Mouse (Mus musculus) forebrain, embryonic 15.5 days (tissue): ENCODE data around the gene Tbx2. TPM values are rescaled to one million over a fixed set of nuclear protein-coding genes. Genes with fewer than 3 reads are reported as not detected.
A peak's percentile ranks its signal among the peaks of the same experiment; 100 is the strongest.

Source experiments
- ATAC-seq: fragments of 200-750 bp; cut with Nextera tagmentation; replicated peaks from 2 replicates; pipeline ENCODE4 v1.8.0; 2017; ENCODE audit warnings: mild to moderate bottlenecking, moderate TSS enrichment, moderate library complexity
- H3K27ac ChIP-seq: fragments of 300-500 bp; sonication (generic); replicated peaks from 2 replicates; pipeline ENCODE4 v1.5.1; 2015; ENCODE audit warnings: mild to moderate bottlenecking, inconsistent platforms
- H3K27me3 ChIP-seq: fragments of 300-500 bp; sonication (generic); 2 replicates; pipeline ENCODE4 v1.6.1; 2015; ENCODE audit warnings: inconsistent platforms
- H3K36me3 ChIP-seq: fragments of 300-500 bp; sonication (generic); 2 replicates; pipeline ENCODE4 v1.6.1; 2015; ENCODE audit warnings: mild to moderate bottlenecking, inconsistent platforms
- H3K4me1 ChIP-seq: fragments of 300-500 bp; sonication (generic); 2 replicates; pipeline ENCODE4 v1.6.1; 2015; ENCODE audit warnings: inconsistent platforms
- H3K4me2 ChIP-seq: fragments of 300-500 bp; sonication (generic); replicated peaks from 2 replicates; pipeline ENCODE4 v1.6.1; 2015; ENCODE audit warnings: mild to moderate bottlenecking, inconsistent platforms
- H3K4me3 ChIP-seq: fragments of 300-500 bp; sonication (generic); 2 replicates; pipeline ENCODE4 v1.5.1; 2015; ENCODE audit warnings: mild to moderate bottlenecking, inconsistent platforms
- H3K9ac ChIP-seq: fragments of 300-500 bp; sonication (generic); replicated peaks from 2 replicates; pipeline ENCODE4 v1.6.1; 2015; ENCODE audit warnings: mild to moderate bottlenecking, inconsistent platforms
- H3K9me3 ChIP-seq: fragments of 300-500 bp; sonication (generic); 2 replicates; pipeline ENCODE4 v1.6.1; 2016; ENCODE audit warnings: inconsistent platforms
- WGBS: fragments of 180-500 bp; shearing (Covaris S2); methylation state at CpG from one replicate; pipeline ENCODE4 v1.1.7; 2015; ENCODE audit warnings: mixed read lengths; 5-methylcytosine and 5-hydroxymethylcytosine counted together
- polyA plus RNA-seq: library from polyadenylated mRNA; unstranded; fragments of >200 nt; fragmentation: Nextera tagmentation; extraction: Ambion mirVana; gene quantifications from 2 replicates; pipeline ENCODE4 v1.2.1, GENCODE M21; 2015

Tbx2 gene
- polyA plus RNA-seq, 1 experiment from 2014 or later = 0.76 TPM

- H3K4me1 ChIP-seq = peaks cover 36% of the 10 kb centered on the region
- H3K27me3 ChIP-seq = peaks cover 85% of the 10 kb centered on the region
- no peak overlapping the region; the same call in 1 of the 2 replicates for H3K4me3 ChIP-seq
- no peak overlapping the region for H3K4me2 ChIP-seq
- H3K9me3 ChIP-seq = no peaks in the 10 kb centered on the region
- H3K9ac ChIP-seq = no peak overlapping the region
- no peak overlapping the region for H3K27ac ChIP-seq
- no peaks in the 10 kb centered on the region for H3K36me3 ChIP-seq
- WGBS = under 1% methylated on average over 18 of the region's 18 CpGs
- no peak for ATAC-seq
These were observed 4.9 kb downstream of the Tbx2 start for GRCm38 (mm10) chr11:85837291-85837647.

- Histone ChIP-seq H3K36me3 (no peaks in the 10 kb centered on the region), H3K4me1 (peaks cover 36% of the 10 kb centered on the region), H3K27me3 (peaks cover 86% of the 10 kb centered on the region), H3K4me3 (peak overlapping the region; percentile 13), H3K9ac (no peak overlapping the region), H3K4me2 (0 out of 2 replicates have a peak overlapping the region, but pooled peaks have one; percentile 2), H3K9me3 (no peaks in the 10 kb centered on the region), H3K27ac (no peak overlapping the region)
- ATAC-seq = no peak
- 2% methylated on average over 59 of the region's 67 CpGs for WGBS
These were observed 5.5 kb downstream of the Tbx2 start for GRCm38 (mm10) chr11:85837648-85838423.

GRCm38 (mm10) chr11:85838424-85839257 is 6.3 kb downstream of the Tbx2 start:
- Histone ChIP-seq H3K9ac (no peak overlapping the region), H3K4me1 (peaks cover 37% of the 10 kb centered on the region), H3K9me3 (no peaks in the 10 kb centered on the region), H3K4me2 (no peak overlapping the region), H3K27ac (no peak overlapping the region), H3K27me3 (peaks cover 94% of the 10 kb centered on the region), H3K4me3 (peak overlapping the region; percentile 13), H3K36me3 (no peaks in the 10 kb centered on the region)
- WGBS = 4% methylated on average over 20 of the region's 20 CpGs
- ATAC-seq = no peak

- H3K4me3 ChIP-seq = no peak overlapping the region
- H3K4me1 ChIP-seq = peaks cover 45% of the 10 kb centered on the region
These were observed 7.1 kb downstream of the Tbx2 start for GRCm38 (mm10) chr11:85839258-85840030.

GRCm38 (mm10) chr11:85840031-85840802 is 7.9 kb downstream of the Tbx2 start:
- Histone ChIP-seq H3K27me3 (peaks cover 95% of the 10 kb centered on the region), H3K9ac (no peak overlapping the region), H3K4me3 (0 out of 2 replicates have a peak overlapping the region, but pooled peaks have one; percentile 5), H3K4me1 (peaks cover 47% of the 10 kb centered on the region), H3K27ac (no peak overlapping the region), H3K36me3 (no peaks in the 10 kb centered on the region), H3K9me3 (no peaks in the 10 kb centered on the region), H3K4me2 (no peak overlapping the region; the same call in 1 of the 2 replicates)
- WGBS = 5% methylated on average over 27 of the region's 27 CpGs
- no peak for ATAC-seq

More at GRCm38 (mm10) chr11:85839258-85840030, 7.1 kb downstream of the Tbx2 start:
- no peak for ATAC-seq
- Histone ChIP-seq H3K27me3 (peaks cover 95% of the 10 kb centered on the region), H3K9me3 (no peaks in the 10 kb centered on the region), H3K27ac (no peak overlapping the region), H3K36me3 (no peaks in the 10 kb centered on the region), H3K4me2 (no peak overlapping the region), H3K9ac (no peak overlapping the region)
- WGBS = 6% methylated on average over 7 of the region's 7 CpGs

GRCm38 (mm10) chr11:85840803-85841145 is 8.4 kb downstream of the Tbx2 start:
- H3K27ac ChIP-seq = no peak overlapping the region
- ATAC-seq = no peak
- peaks cover 47% of the 10 kb centered on the region for H3K4me1 ChIP-seq
- under 1% methylated on average over 21 of the region's 21 CpGs for WGBS
- no peak overlapping the region; the same call in 1 of the 2 replicates for H3K4me2 ChIP-seq
- H3K36me3 ChIP-seq = no peaks in the 10 kb centered on the region
- H3K9ac ChIP-seq = no peak overlapping the region
- no peaks in the 10 kb centered on the region for H3K9me3 ChIP-seq
- H3K27me3 ChIP-seq = peaks cover 95% of the 10 kb centered on the region
- 0 out of 2 replicates have a peak overlapping the region, but pooled peaks have one; percentile 5 for H3K4me3 ChIP-seq

GRCm38 (mm10) chr11:85841211-85841681 is 8.9 kb downstream of the Tbx2 start:
- Histone ChIP-seq H3K4me3 (no peak overlapping the region), H3K27ac (no peak overlapping the region), H3K9ac (no peak overlapping the region), H3K4me2 (peak overlapping the region; percentile 46), H3K4me1 (peaks cover 47% of the 10 kb centered on the region), H3K9me3 (no peaks in the 10 kb centered on the region), H3K27me3 (peaks cover 95% of the 10 kb centered on the region), H3K36me3 (no peaks in the 10 kb centered on the region)
- no peak for ATAC-seq
- WGBS = 10% methylated on average over 8 of the region's 8 CpGs

- H3K4me2 ChIP-seq = peak overlapping the region; percentile 46
- no peaks in the 10 kb centered on the region for H3K9me3 ChIP-seq
- peak; percentile 65 for ATAC-seq
- 0% methylated on average over 32 of the region's 32 CpGs for WGBS
- H3K9ac ChIP-seq = peak overlapping the region; percentile 2; the same call in 1 of the 2 replicates
- H3K27ac ChIP-seq = no peak overlapping the region
- peaks cover 93% of the 10 kb centered on the region for H3K27me3 ChIP-seq
- H3K36me3 ChIP-seq = no peaks in the 10 kb centered on the region
- peaks cover 47% of the 10 kb centered on the region for H3K4me1 ChIP-seq
- H3K4me3 ChIP-seq = peak overlapping the region; percentile 29
These were observed 9.6 kb downstream of the Tbx2 start for GRCm38 (mm10) chr11:85841980-85842379.

- Histone ChIP-seq H3K27me3 (peaks cover 85% of the 10 kb centered on the region), H3K4me3 (peak overlapping the region; percentile 43), H3K27ac (no peak overlapping the region), H3K9me3 (no peaks in the 10 kb centered on the region), H3K36me3 (no peaks in the 10 kb centered on the region), H3K9ac (no peak overlapping the region), H3K4me1 (peaks cover 39% of the 10 kb centered on the region), H3K4me2 (peak overlapping the region; percentile 89)
- ATAC-seq = no peak
- WGBS = 4% methylated on average over 24 of the region's 24 CpGs
These were observed 10.4 kb downstream of the Tbx2 start for GRCm38 (mm10) chr11:85842596-85843346.

- H3K27me3 ChIP-seq = peaks cover 82% of the 10 kb centered on the region
- H3K4me2 ChIP-seq = peak overlapping the region; percentile 89
- peaks cover 33% of the 10 kb centered on the region for H3K4me1 ChIP-seq
- peak overlapping the region; percentile 43 for H3K4me3 ChIP-seq
- H3K27ac ChIP-seq = no peak overlapping the region
- peak overlapping the region; percentile 32; the same call in 1 of the 2 replicates for H3K9ac ChIP-seq
- no peaks in the 10 kb centered on the region for H3K36me3 ChIP-seq
- ATAC-seq = peak; percentile 47
- H3K9me3 ChIP-seq = no peaks in the 10 kb centered on the region
- 0% methylated on average over 18 of the region's 18 CpGs for WGBS
These were observed 11.0 kb downstream of the Tbx2 start for GRCm38 (mm10) chr11:85843347-85843692.
